Mouse (Mus musculus): ENCODE data around the gene Hyal1. TPM values are rescaled to one million over a fixed set of nuclear protein-coding genes. Genes with fewer than 3 reads are reported as not detected.
A peak's percentile ranks its signal among the peaks of the same experiment; 100 is the strongest.

Hyal1 gene
- total and polyA plus RNA-seq, 3 experiments: 1.3 to 3.4 TPM; not detected in 1

GRCm38 (mm10) chr9:107551890-107552355, 24.8 kb upstream of the Hyal1 start:
- H3K9ac ChIP-seq (ENCODE audit: control insufficient read depth, low read depth, low read length, poor library complexity, severe bottlenecking): peak overlapping the region; percentile 67
- no peaks in the 10 kb centered on the region for H3K9me3 ChIP-seq (replicated peaks; ENCODE audit: insufficient read depth, low read length)
- DNase-seq (ENCODE audit: low read depth, low spot score): peak; percentile 74
- H3K4me3 ChIP-seq (ENCODE audit: control insufficient read depth in 1 of 2, insufficient read depth in 1 of 2, low read depth in 2 of 2, low read length in 2 of 2): peak overlapping the region; percentile 47 to 55
- peaks cover 2 to 27% of the 10 kb centered on the region in 2 experiments; a peak in 3 of 4 replicates for H3K36me3 ChIP-seq (ENCODE audit: control insufficient read depth in 1 of 2, insufficient read depth in 2 of 2, low read length in 2 of 2)
- peak; percentile 42; the same call in 1 of the 2 replicates for TF ChIP-seq SIN3A (IDR thresholded peaks at IDR 0.05; ENCODE audit: low read length)
- no peak for TF ChIP-seq E2F4 (IDR thresholded peaks at IDR 0.05; ENCODE audit: borderline replicate concordance, low read depth, low read length)
- no peak for TF ChIP-seq CHD2 (IDR thresholded peaks at IDR 0.05; ENCODE audit: low read length)
- TF ChIP-seq ZMIZ1 (IDR thresholded peaks at IDR 0.05; ENCODE audit: low read depth, low read length): no peak
- TF ChIP-seq MXI1 (IDR thresholded peaks at IDR 0.05; ENCODE audit: low read depth, low read length): peak; percentile 65
- no peak for TF ChIP-seq MAX (IDR thresholded peaks at IDR 0.05; ENCODE audit: low read length)
- peak; percentile 37 for TF ChIP-seq NELFE (IDR thresholded peaks at IDR 0.05; ENCODE audit: low read depth, low read length)
- TF ChIP-seq HCFC1 (IDR thresholded peaks at IDR 0.05; ENCODE audit: low read depth, low read length): no peak; the same call in 1 of the 2 replicates
- no peak for TF ChIP-seq MAFK (IDR thresholded peaks at IDR 0.05; ENCODE audit: borderline replicate concordance, low read depth, low read length)
- TF ChIP-seq EP300 (IDR thresholded peaks at IDR 0.05; ENCODE audit: low read depth in 1 of 2, low read length in 2 of 2): peak in 1 of 2 experiments; percentile 27; a peak in 1 of 4 replicates
- TF ChIP-seq ELF1 (IDR thresholded peaks at IDR 0.05; ENCODE audit: low read depth, low read length): no peak
- TF ChIP-seq SMC3 (IDR thresholded peaks at IDR 0.05; ENCODE audit: low read depth, low read length): no peak
- no peak for TF ChIP-seq USF1 (IDR thresholded peaks at IDR 0.05; ENCODE audit: low read depth, low read length)
- TF ChIP-seq POLR2A (IDR thresholded peaks at IDR 0.05; ENCODE audit: control insufficient read depth in 1 of 2, insufficient read depth in 1 of 2, low read depth in 1 of 2, low read length in 2 of 2, poor library complexity in 1 of 2): peak in 1 of 2 experiments; percentile 28; a peak in 1 of 4 replicates
- no peak for TF ChIP-seq USF2 (IDR thresholded peaks at IDR 0.05; ENCODE audit: borderline replicate concordance in 1 of 2, insufficient read depth in 1 of 2, low read depth in 1 of 2, low read length in 2 of 2)
- no peak for TF ChIP-seq KAT2A (conservative IDR thresholded peaks at IDR 0.05; ENCODE audit: low read depth, low read length)
- TF ChIP-seq POLR2AphosphoS2 (IDR thresholded peaks at IDR 0.05; ENCODE audit: low read length): no peak
- TF ChIP-seq BHLHE40 (IDR thresholded peaks at IDR 0.05; ENCODE audit: borderline replicate concordance, low read depth, low read length): no peak
- no peak for TF ChIP-seq TCF12 (IDR thresholded peaks at IDR 0.05; ENCODE audit: low read depth, low read length)
- H3K27ac ChIP-seq (ENCODE audit: control insufficient read depth, low read depth, low read length): peak overlapping the region; percentile 11; the same call in 1 of the 2 replicates
- H3K4me1 ChIP-seq (ENCODE audit: control insufficient read depth in 1 of 2, insufficient read depth in 2 of 2, low read length in 2 of 2): peaks cover 10 to 33% of the 10 kb centered on the region in 2 experiments
- H3K79me2 ChIP-seq (ENCODE audit: control insufficient read depth, insufficient read depth, low read length, poor library complexity): peaks cover 30% of the 10 kb centered on the region
- H3K27me3 ChIP-seq (ENCODE audit: control insufficient read depth in 1 of 2, insufficient read depth in 2 of 2, low read length in 2 of 2): no peaks in the 10 kb centered on the region

- H3K36me3 ChIP-seq (ENCODE audit: control insufficient read depth in 1 of 2, insufficient read depth in 2 of 2, low read length in 2 of 2): peaks cover 3 to 29% of the 10 kb centered on the region in 2 experiments; a peak in 3 of 4 replicates
- peak overlapping the region; percentile 85 for H3K9ac ChIP-seq (ENCODE audit: control insufficient read depth, low read depth, low read length, poor library complexity, severe bottlenecking)
- H3K4me3 ChIP-seq (ENCODE audit: control insufficient read depth in 1 of 2, insufficient read depth in 1 of 2, low read depth in 2 of 2, low read length in 2 of 2): peak overlapping the region; percentile 65 to 82
- H3K27ac ChIP-seq (ENCODE audit: control insufficient read depth, low read depth, low read length): peak overlapping the region; percentile 11; the same call in 1 of the 2 replicates
- peaks cover 35% of the 10 kb centered on the region for H3K79me2 ChIP-seq (ENCODE audit: control insufficient read depth, insufficient read depth, low read length, poor library complexity)
- no peaks in the 10 kb centered on the region for H3K9me3 ChIP-seq (replicated peaks; ENCODE audit: insufficient read depth, low read length)
- DNase-seq (ENCODE audit: low read depth, low spot score): peak; percentile 54
- peaks cover 10 to 33% of the 10 kb centered on the region in 2 experiments for H3K4me1 ChIP-seq (ENCODE audit: control insufficient read depth in 1 of 2, insufficient read depth in 2 of 2, low read length in 2 of 2)
- no peaks in the 10 kb centered on the region for H3K27me3 ChIP-seq (ENCODE audit: control insufficient read depth in 1 of 2, insufficient read depth in 2 of 2, low read length in 2 of 2)
- TF ChIP-seq MEF2A (IDR thresholded peaks at IDR 0.05; ENCODE audit: extremely low read depth, insufficient replicate concordance, low read depth, low read length, poor library complexity, severe bottlenecking): no peak
- TF ChIP-seq ETS1 (IDR thresholded peaks at IDR 0.05; ENCODE audit: low read depth, low read length): 0 out of 2 replicates have a peak, but pooled peaks have one; percentile 25
- peak; percentile 98 for TF ChIP-seq RCOR1 (IDR thresholded peaks at IDR 0.05; ENCODE audit: low read depth, low read length)
- TF ChIP-seq EP300 (IDR thresholded peaks at IDR 0.05; ENCODE audit: low read depth in 1 of 2, low read length in 2 of 2): peak in 1 of 2 experiments; percentile 49; a peak in 2 of 4 replicates
- no peak for TF ChIP-seq ZKSCAN1 (IDR thresholded peaks at IDR 0.05; ENCODE audit: low read depth, low read length)
- peak; percentile 54; the same call in 1 of the 2 replicates for TF ChIP-seq MXI1 (IDR thresholded peaks at IDR 0.05; ENCODE audit: low read depth, low read length)
- peak; percentile 54; the same call in 1 of the 2 replicates for TF ChIP-seq ZNF384 (IDR thresholded peaks at IDR 0.05; ENCODE audit: low read depth, low read length)
- TF ChIP-seq UBTF (IDR thresholded peaks at IDR 0.05; ENCODE audit: borderline replicate concordance, insufficient read depth, low read depth, low read length): no peak
- TF ChIP-seq GABPA (IDR thresholded peaks at IDR 0.05; ENCODE audit: low read depth, low read length): no peak
- no peak for TF ChIP-seq ZC3H11A (IDR thresholded peaks at IDR 0.05; ENCODE audit: low read depth, low read length)
- TF ChIP-seq MAZ (IDR thresholded peaks at IDR 0.05; ENCODE audit: low read depth, low read length): peak; percentile 36; the same call in 1 of the 2 replicates
- TF ChIP-seq TBP (IDR thresholded peaks at IDR 0.05; ENCODE audit: low read depth, low read length): 0 out of 2 replicates have a peak, but pooled peaks have one; percentile 10
- no peak for TF ChIP-seq KAT2A (conservative IDR thresholded peaks at IDR 0.05; ENCODE audit: low read depth, low read length)
Measured at GRCm38 (mm10) chr9:107552690-107553393, 23.9 kb upstream of the Hyal1 start.

All from MEL (cell line).